ENCODE assay signal across 16 mouse cellular contexts in genomic region chr11:88400926-88401325, GRCm38 (mm10).
DNase-seq lines count a peak whose midpoint lies in the region; ATAC-seq and TF ChIP-seq lines count a peak whose summit lies in the region.
"Had no signal": no experiment of that assay in that cellular context is flagged by ENCODE, and none has a peak within 500 bp of the region (broad histone marks: within the 10 kb centered on the region; RNA-seq: fewer than 3 reads in every experiment).

No protein-coding gene starts in this region.

- WGBS in heart, embryonic 11.5 days (ENCODE audit: insufficient replicate concordance), result 68% methylated on average over 10 of the region's 10 CpGs
- WGBS in neural tube, embryonic 11.5 days, result 84% methylated on average over 10 of the region's 10 CpGs
- 87% methylated on average over 10 of the region's 10 CpGs for WGBS in midbrain, embryonic 13.5 days
- WGBS in stomach, postnatal 0 days, result 76% methylated on average over 10 of the region's 10 CpGs

- H3K9me3 ChIP-seq in heart, embryonic 11.5 days (replicated peaks; ENCODE audit: control insufficient read depth, low read length), result no peaks in the 10 kb centered on the region
- no peaks in the 10 kb centered on the region for H3K9me3 ChIP-seq in neural tube, embryonic 11.5 days (ENCODE audit: control insufficient read depth, low read length)
- H3K9me3 ChIP-seq in midbrain, embryonic 13.5 days, result no peaks in the 10 kb centered on the region
- H3K9me3 ChIP-seq in stomach, postnatal 0 days (ENCODE audit: control insufficient read depth, low read length), result no peaks in the 10 kb centered on the region
- H3K9me3 ChIP-seq: liver, embryonic 15.5 days; stomach, embryonic 15.5 days had no signal

- H3K27ac ChIP-seq in heart, embryonic 11.5 days (ENCODE audit: low read depth, low read length), result 0 out of 2 replicates have a peak overlapping the region, but pooled peaks have one; percentile 0
- 0 out of 2 replicates have a peak overlapping the region, but pooled peaks have one; percentile 35 for H3K27ac ChIP-seq in neural tube, embryonic 11.5 days (ENCODE audit: low read depth, low read length)
- H3K27ac ChIP-seq in midbrain, embryonic 13.5 days, result peak overlapping the region; percentile 73
- H3K27ac ChIP-seq in stomach, postnatal 0 days (replicated peaks), result 0 out of 2 replicates have a peak overlapping the region, but pooled peaks have one; percentile 8
- H3K27ac ChIP-seq: liver, embryonic 15.5 days had no signal

- TF ChIP-seq EP300 in stomach, postnatal 0 days (optimal IDR thresholded peaks at IDR 0.05), result no peak

- no peak overlapping the region for H3K9ac ChIP-seq in heart, embryonic 11.5 days (ENCODE audit: low read depth, low read length)
- H3K9ac ChIP-seq in neural tube, embryonic 11.5 days (ENCODE audit: low read length), result no peak overlapping the region
- H3K9ac ChIP-seq in midbrain, embryonic 13.5 days (replicated peaks), result no peak overlapping the region
- no peak overlapping the region for H3K9ac ChIP-seq in stomach, postnatal 0 days (ENCODE audit: low read length)
- H3K9ac ChIP-seq: liver, embryonic 15.5 days; stomach, embryonic 15.5 days had no signal

- H3K4me1 ChIP-seq in heart, embryonic 11.5 days (ENCODE audit: control insufficient read depth, insufficient read depth, low read length), result peaks cover 64% of the 10 kb centered on the region
- peaks cover 36% of the 10 kb centered on the region for H3K4me1 ChIP-seq in neural tube, embryonic 11.5 days (ENCODE audit: control insufficient read depth, insufficient read depth, low read length)
- peaks cover 74% of the 10 kb centered on the region for H3K4me1 ChIP-seq in midbrain, embryonic 13.5 days (replicated peaks)
- H3K4me1 ChIP-seq in stomach, postnatal 0 days (replicated peaks; ENCODE audit: control insufficient read depth, insufficient read depth), result peaks cover 5% of the 10 kb centered on the region; the same call in 1 of the 2 replicates

- no peak overlapping the region for H3K4me2 ChIP-seq in heart, embryonic 11.5 days
- no peak overlapping the region for H3K4me2 ChIP-seq in neural tube, embryonic 11.5 days (ENCODE audit: low read depth)
- H3K4me2 ChIP-seq in midbrain, embryonic 13.5 days (replicated peaks), result no peak overlapping the region
- no peak overlapping the region for H3K4me2 ChIP-seq in stomach, postnatal 0 days (replicated peaks; ENCODE audit: low read depth)
- H3K4me2 ChIP-seq: liver, embryonic 15.5 days; stomach, embryonic 15.5 days had no signal

- no peak overlapping the region for H3K4me3 ChIP-seq in heart, embryonic 11.5 days (ENCODE audit: low read depth, low read length)
- H3K4me3 ChIP-seq in neural tube, embryonic 11.5 days (ENCODE audit: low read depth, low read length), result no peak overlapping the region
- no peak overlapping the region for H3K4me3 ChIP-seq in midbrain, embryonic 13.5 days (replicated peaks)
- H3K4me3 ChIP-seq in stomach, postnatal 0 days (ENCODE audit: low read depth, low read length), result no peak overlapping the region
- H3K4me3 ChIP-seq: liver, embryonic 15.5 days; stomach, embryonic 15.5 days had no signal

- no peak for DNase-seq in heart, adult 8-10 months (ENCODE audit: low spot score)
- no peak for DNase-seq in neural tube, embryonic 11.5 days (ENCODE audit: low spot score)
- no peak for DNase-seq in neural tube, embryonic 10.5 days (ENCODE audit: extremely low spot score, low spot score)
- no peak for DNase-seq in stomach, postnatal 0 days (ENCODE audit: low spot score)
- DNase-seq in spleen, postnatal 14 days (ENCODE audit: low spot score in 2 of 2), result no peak
- no peak for DNase-seq in layer of hippocampus, adult 18-20 months (ENCODE audit: low spot score in 2 of 2)
- DNase-seq: adrenal gland, postnatal 14 days; gastrocnemius, postnatal 36 days; kidney, adult 9 months; thymus, postnatal 25 days had no signal

- ATAC-seq in heart, embryonic 11.5 days (replicated peaks; ENCODE audit: insufficient number of reproducible peaks, low FRiP score, low TSS enrichment), result no peak
- ATAC-seq in neural tube, embryonic 11.5 days (ENCODE audit: insufficient read depth, low FRiP score, low TSS enrichment), result no peak
- no peak for ATAC-seq in midbrain, embryonic 13.5 days
- no peak for ATAC-seq in stomach, postnatal 0 days (ENCODE audit: low FRiP score, low TSS enrichment)
- ATAC-seq: CD4-positive, CD25-positive, alpha-beta regulatory T cell, adult 4 months; inflammation-experienced regulatory T-cells, adult 6 months had no signal

- TF ChIP-seq CTCF in stomach, postnatal 0 days (IDR thresholded peaks at IDR 0.05; ENCODE audit: low read depth), result no peak

- H3K27me3 ChIP-seq in heart, embryonic 11.5 days (ENCODE audit: control insufficient read depth, insufficient read depth, low read length), result no peaks in the 10 kb centered on the region
- H3K27me3 ChIP-seq in neural tube, embryonic 11.5 days (ENCODE audit: control insufficient read depth, insufficient read depth, low read length), result no peaks in the 10 kb centered on the region
- H3K27me3 ChIP-seq in midbrain, embryonic 13.5 days, result no peaks in the 10 kb centered on the region
- H3K27me3 ChIP-seq in stomach, postnatal 0 days (ENCODE audit: control insufficient read depth, insufficient read depth, low read length), result no peaks in the 10 kb centered on the region
- H3K27me3 ChIP-seq: liver, embryonic 15.5 days; stomach, embryonic 15.5 days had no signal

- no peaks in the 10 kb centered on the region for H3K36me3 ChIP-seq in heart, embryonic 11.5 days (ENCODE audit: control insufficient read depth, insufficient read depth, low read length)
- H3K36me3 ChIP-seq in neural tube, embryonic 11.5 days (ENCODE audit: control insufficient read depth, insufficient read depth, low read length), result no peaks in the 10 kb centered on the region
- no peaks in the 10 kb centered on the region; the same call in 1 of the 2 replicates for H3K36me3 ChIP-seq in midbrain, embryonic 13.5 days
- no peaks in the 10 kb centered on the region for H3K36me3 ChIP-seq in stomach, postnatal 0 days (ENCODE audit: control insufficient read depth, insufficient read depth, low read length)
- H3K36me3 ChIP-seq: liver, embryonic 15.5 days; stomach, embryonic 15.5 days had no signal

Comparison
In these comparisons a context has a peak if more than half of its experiments do, and no peak if none do; other contexts are left out.
1. H3K27ac ChIP-seq: peak in every context shown above with its lines; median percentile 73 in midbrain, embryonic 13.5 days; 35 in neural tube, embryonic 11.5 days; 8 in stomach, postnatal 0 days; 0 in heart, embryonic 11.5 days.